Mouse (Mus musculus): Measurements from ENCODE around the gene Cnpy3. TPM values are rescaled to one million over a fixed set of nuclear protein-coding genes. Genes with fewer than 3 reads are reported as not detected.
"Not testable (repeated sequence)": the region's sequence is repeated elsewhere in the genome, so short reads cannot be mapped to it uniquely, and the experiment has no call there.

The Cnpy3 gene
- total RNA-seq (2022) = 10 to 100 TPM; 66.8 to 75.9 (median 71.0) TPM

- peak; percentile 88 to 99 for DNase-seq (ENCODE audit: low spot score in 2 of 2)
Observed at GRCm38 (mm10) chr17:46751794-46752556, at the start of gene Cnpy3. Gene Cnpy3 (minus strand): TSS chr17:46752214.

GRCm38 (mm10) chr17:46801761-46802160 is 49.7 kb upstream of the Cnpy3 start:
- DNase-seq (ENCODE audit: low spot score in 2 of 2) = no peak

- no peak for DNase-seq (ENCODE audit: low spot score in 2 of 2)
Observed at GRCm38 (mm10) chr17:46799680-46800079, 47.7 kb upstream of the Cnpy3 start.

- no peak for DNase-seq (ENCODE audit: low spot score in 2 of 2)
Observed at GRCm38 (mm10) chr17:46797386-46797785, 45.4 kb upstream of the Cnpy3 start.

- DNase-seq (ENCODE audit: low spot score in 2 of 2) = no peak
Observed at GRCm38 (mm10) chr17:46796743-46797142, 44.7 kb upstream of the Cnpy3 start.

GRCm38 (mm10) chr17:46792963-46793362 is 40.9 kb upstream of the Cnpy3 start:
- DNase-seq (ENCODE audit: low spot score in 2 of 2) = no peak

- DNase-seq (ENCODE audit: low spot score in 2 of 2) = not testable (repeated sequence)
Observed at GRCm38 (mm10) chr17:46787974-46788373, 36.0 kb upstream of the Cnpy3 start.

GRCm38 (mm10) chr17:46786952-46787351 is 34.9 kb upstream of the Cnpy3 start:
- DNase-seq (ENCODE audit: low spot score in 2 of 2) = no peak

- DNase-seq (ENCODE audit: low spot score in 2 of 2) = no peak
Observed at GRCm38 (mm10) chr17:46783222-46783565, 31.2 kb upstream of the Cnpy3 start.

- peak; percentile 75 to 84 for DNase-seq (ENCODE audit: low spot score in 2 of 2)
Observed at GRCm38 (mm10) chr17:46782341-46783221, 30.6 kb upstream of the Cnpy3 start, which contains the start of gene Rpl7l1. Gene Rpl7l1 (minus strand): TSS chr17:46782672.

- no peak for DNase-seq (ENCODE audit: low spot score in 2 of 2)
Observed at GRCm38 (mm10) chr17:46781876-46782275, 29.9 kb upstream of the Cnpy3 start.

- no peak for DNase-seq (ENCODE audit: low spot score in 2 of 2)
Observed at GRCm38 (mm10) chr17:46776087-46776486, 24.1 kb upstream of the Cnpy3 start.

GRCm38 (mm10) chr17:46775070-46775469 is 23.1 kb upstream of the Cnpy3 start:
- DNase-seq (ENCODE audit: low spot score in 2 of 2) = no peak

GRCm38 (mm10) chr17:46774131-46774472 is 22.1 kb upstream of the Cnpy3 start:
- DNase-seq (ENCODE audit: low spot score in 2 of 2) = no peak

- DNase-seq (ENCODE audit: low spot score in 2 of 2) = no peak
Observed at GRCm38 (mm10) chr17:46773278-46774130, 21.5 kb upstream of the Cnpy3 start.

GRCm38 (mm10) chr17:46772404-46773277 is 20.6 kb upstream of the Cnpy3 start, which contains the start of gene 2310039H08Rik:
Gene 2310039H08Rik (plus strand): TSS chr17:46772635.
- DNase-seq (ENCODE audit: low spot score in 2 of 2) = peak; percentile 73 to 78

- DNase-seq (ENCODE audit: low spot score in 2 of 2) = no peak
Observed at GRCm38 (mm10) chr17:46772038-46772403, 20.0 kb upstream of the Cnpy3 start.

GRCm38 (mm10) chr17:46771616-46772015 is 19.6 kb upstream of the Cnpy3 start:
- DNase-seq (ENCODE audit: low spot score in 2 of 2) = no peak

- no peak for DNase-seq (ENCODE audit: low spot score in 2 of 2)
Observed at GRCm38 (mm10) chr17:46771025-46771424, 19.0 kb upstream of the Cnpy3 start.

- DNase-seq (ENCODE audit: low spot score in 2 of 2) = no peak
Observed at GRCm38 (mm10) chr17:46770546-46770945, 18.5 kb upstream of the Cnpy3 start.

- no peak for DNase-seq (ENCODE audit: low spot score in 2 of 2)
Observed at GRCm38 (mm10) chr17:46767868-46768267, 15.9 kb upstream of the Cnpy3 start.
